Mouse (Mus musculus): ENCODE results near the gene Adipor2. TPM values are rescaled to one million over a fixed set of nuclear protein-coding genes. Genes with fewer than 3 reads are reported as not detected.

Gene Adipor2
- polyA plus RNA-seq, 1 experiment from 2014 or later = 40.2 TPM

- WGBS = 53% methylated on average over 7 of the region's 7 CpGs
- no peak for ATAC-seq (ENCODE audit: insufficient number of reproducible peaks, low FRiP score, low TSS enrichment, low read depth)
- Histone ChIP-seq H3K4me1 (0 out of 2 replicates have a peak, but pooled peaks cover 8% of the 10 kb centered on the region), H3K27me3 (no peaks in the 10 kb centered on the region), H3K9ac (no peak overlapping the region), H3K4me3 (no peak overlapping the region), H3K36me3 (no peaks in the 10 kb centered on the region), H3K9me3 (no peaks in the 10 kb centered on the region), H3K4me2 (no peak overlapping the region), H3K27ac (no peak overlapping the region)
Observed at GRCm38 (mm10) chr6:119418392-119419251, 1.1 kb upstream of the Adipor2 start.

GRCm38 (mm10) chr6:119417821-119418220 lies 317 bp upstream of the Adipor2 start:
- Histone ChIP-seq H3K4me3 (no peak overlapping the region), H3K9ac (no peak overlapping the region), H3K4me1 (0 out of 2 replicates have a peak, but pooled peaks cover 8% of the 10 kb centered on the region), H3K9me3 (no peaks in the 10 kb centered on the region), H3K36me3 (no peaks in the 10 kb centered on the region), H3K4me2 (no peak overlapping the region), H3K27ac (no peak overlapping the region), H3K27me3 (no peaks in the 10 kb centered on the region)
- no peak for ATAC-seq (ENCODE audit: insufficient number of reproducible peaks, low FRiP score, low TSS enrichment, low read depth)
- WGBS = 67% methylated on average over 7 of the region's 7 CpGs

- Histone ChIP-seq H3K4me1 (0 out of 2 replicates have a peak, but pooled peaks cover 8% of the 10 kb centered on the region), H3K36me3 (no peaks in the 10 kb centered on the region), H3K27me3 (no peaks in the 10 kb centered on the region), H3K4me3 (peak overlapping the region; percentile 7; the same call in 1 of the 2 replicates), H3K9ac (no peak overlapping the region), H3K27ac (no peak overlapping the region), H3K4me2 (peak overlapping the region; percentile 36; the same call in 1 of the 2 replicates), H3K9me3 (no peaks in the 10 kb centered on the region)
- no peak for ATAC-seq (ENCODE audit: insufficient number of reproducible peaks, low FRiP score, low TSS enrichment, low read depth)
- WGBS = 59% methylated on average over 6 of the region's 6 CpGs
Observed at GRCm38 (mm10) chr6:119416643-119417042, 861 bp downstream of the Adipor2 start.

GRCm38 (mm10) chr6:119414262-119415043 lies 3.1 kb downstream of the Adipor2 start:
- Histone ChIP-seq H3K36me3 (no peaks in the 10 kb centered on the region), H3K4me3 (no peak overlapping the region), H3K4me2 (no peak overlapping the region), H3K4me1 (0 out of 2 replicates have a peak, but pooled peaks cover 8% of the 10 kb centered on the region), H3K27me3 (no peaks in the 10 kb centered on the region), H3K9ac (no peak overlapping the region), H3K9me3 (no peaks in the 10 kb centered on the region), H3K27ac (no peak overlapping the region)
- no peak for ATAC-seq (ENCODE audit: insufficient number of reproducible peaks, low FRiP score, low TSS enrichment, low read depth)
- WGBS = 80% methylated on average over 15 of the region's 15 CpGs

GRCm38 (mm10) chr6:119412588-119412987 lies 4.9 kb downstream of the Adipor2 start:
- Histone ChIP-seq H3K36me3 (no peaks in the 10 kb centered on the region), H3K27ac (no peak overlapping the region), H3K4me3 (no peak overlapping the region), H3K4me2 (no peak overlapping the region), H3K4me1 (0 out of 2 replicates have a peak, but pooled peaks cover 6% of the 10 kb centered on the region), H3K9me3 (no peaks in the 10 kb centered on the region), H3K27me3 (no peaks in the 10 kb centered on the region), H3K9ac (no peak overlapping the region)
- ATAC-seq (ENCODE audit: insufficient number of reproducible peaks, low FRiP score, low TSS enrichment, low read depth) = no peak
- 93% methylated on average over 4 of the region's 4 CpGs for WGBS

- H3K4me2 ChIP-seq = no peak overlapping the region
- H3K9me3 ChIP-seq = no peaks in the 10 kb centered on the region
- no peak for ATAC-seq (ENCODE audit: insufficient number of reproducible peaks, low FRiP score, low TSS enrichment, low read depth)
- H3K4me1 ChIP-seq = 0 out of 2 replicates have a peak, but pooled peaks cover 2% of the 10 kb centered on the region
- no peaks in the 10 kb centered on the region for H3K36me3 ChIP-seq
- H3K27ac ChIP-seq = no peak overlapping the region
- H3K27me3 ChIP-seq = no peaks in the 10 kb centered on the region
- no peak overlapping the region for H3K9ac ChIP-seq
- H3K4me3 ChIP-seq = no peak overlapping the region
- 86% methylated on average over 3 of the region's 3 CpGs for WGBS
Observed at GRCm38 (mm10) chr6:119411511-119411910, 6.0 kb downstream of the Adipor2 start.

GRCm38 (mm10) chr6:119409766-119410165 lies 7.7 kb downstream of the Adipor2 start:
- H3K36me3 ChIP-seq = no peaks in the 10 kb centered on the region
- no peaks in the 10 kb centered on the region for H3K27me3 ChIP-seq
- no peak for ATAC-seq (ENCODE audit: insufficient number of reproducible peaks, low FRiP score, low TSS enrichment, low read depth)
- no peak overlapping the region for H3K4me3 ChIP-seq
- 55% methylated on average over 1 of the region's 1 CpGs for WGBS
- no peak overlapping the region for H3K9ac ChIP-seq
- H3K9me3 ChIP-seq = no peaks in the 10 kb centered on the region
- H3K4me2 ChIP-seq = no peak overlapping the region
- H3K27ac ChIP-seq = no peak overlapping the region
- H3K4me1 ChIP-seq = 0 out of 2 replicates have a peak, but pooled peaks cover 2% of the 10 kb centered on the region

GRCm38 (mm10) chr6:119408582-119408981 lies 8.9 kb downstream of the Adipor2 start:
- Histone ChIP-seq H3K9ac (no peak overlapping the region), H3K4me2 (no peak overlapping the region), H3K36me3 (no peaks in the 10 kb centered on the region), H3K4me1 (no peaks in the 10 kb centered on the region), H3K9me3 (no peaks in the 10 kb centered on the region), H3K27ac (no peak overlapping the region), H3K27me3 (no peaks in the 10 kb centered on the region), H3K4me3 (no peak overlapping the region)
- ATAC-seq (ENCODE audit: insufficient number of reproducible peaks, low FRiP score, low TSS enrichment, low read depth) = no peak
- 75% methylated on average over 9 of the region's 9 CpGs for WGBS

- Histone ChIP-seq H3K4me3 (no peak overlapping the region), H3K27me3 (no peaks in the 10 kb centered on the region), H3K9me3 (no peaks in the 10 kb centered on the region), H3K27ac (no peak overlapping the region), H3K9ac (no peak overlapping the region), H3K4me1 (no peaks in the 10 kb centered on the region), H3K4me2 (no peak overlapping the region), H3K36me3 (no peaks in the 10 kb centered on the region)
- 43% methylated on average over 6 of the region's 6 CpGs for WGBS
- ATAC-seq (ENCODE audit: insufficient number of reproducible peaks, low FRiP score, low TSS enrichment, low read depth) = no peak
Observed at GRCm38 (mm10) chr6:119407818-119408217, 9.7 kb downstream of the Adipor2 start.

GRCm38 (mm10) chr6:119406528-119406927 lies 11.0 kb downstream of the Adipor2 start:
- no peaks in the 10 kb centered on the region for H3K4me1 ChIP-seq
- no peak overlapping the region for H3K27ac ChIP-seq
- H3K36me3 ChIP-seq = no peaks in the 10 kb centered on the region
- H3K4me2 ChIP-seq = no peak overlapping the region
- WGBS = 74% methylated on average over 8 of the region's 8 CpGs
- no peak for ATAC-seq (ENCODE audit: insufficient number of reproducible peaks, low FRiP score, low TSS enrichment, low read depth)
- H3K9me3 ChIP-seq = no peaks in the 10 kb centered on the region
- H3K4me3 ChIP-seq = no peak overlapping the region
- no peak overlapping the region for H3K9ac ChIP-seq
- no peaks in the 10 kb centered on the region for H3K27me3 ChIP-seq

- no peaks in the 10 kb centered on the region for H3K27me3 ChIP-seq
- no peaks in the 10 kb centered on the region for H3K9me3 ChIP-seq
- H3K4me3 ChIP-seq = no peak overlapping the region
- H3K4me2 ChIP-seq = no peak overlapping the region
- no peaks in the 10 kb centered on the region for H3K36me3 ChIP-seq
- H3K27ac ChIP-seq = no peak overlapping the region
- no peaks in the 10 kb centered on the region for H3K4me1 ChIP-seq
- H3K9ac ChIP-seq = no peak overlapping the region
- WGBS = 41% methylated on average over 7 of the region's 7 CpGs
- no peak for ATAC-seq (ENCODE audit: insufficient number of reproducible peaks, low FRiP score, low TSS enrichment, low read depth)
Observed at GRCm38 (mm10) chr6:119405310-119405709, 12.2 kb downstream of the Adipor2 start.

GRCm38 (mm10) chr6:119404854-119405253 lies 12.7 kb downstream of the Adipor2 start:
- Histone ChIP-seq H3K4me2 (no peak overlapping the region), H3K27ac (no peak overlapping the region), H3K4me3 (no peak overlapping the region), H3K9me3 (no peaks in the 10 kb centered on the region), H3K9ac (no peak overlapping the region), H3K36me3 (no peaks in the 10 kb centered on the region), H3K4me1 (no peaks in the 10 kb centered on the region), H3K27me3 (no peaks in the 10 kb centered on the region)
- ATAC-seq (ENCODE audit: insufficient number of reproducible peaks, low FRiP score, low TSS enrichment, low read depth) = no peak
- 74% methylated on average over 4 of the region's 4 CpGs for WGBS

All from limb, embryonic 15.5 days (tissue).